Mouse (Mus musculus) ES-E14 (cell line): ENCODE results near the gene Gper1. TPM values are rescaled to one million over a fixed set of nuclear protein-coding genes. Genes with fewer than 3 reads are reported as not detected.

ENCODE experiments used
- DNase-seq: peaks from one replicate; pipeline ENCODE4 v3.0.0-alpha.2; 2013; ENCODE audit warnings: low read depth, low spot score
- H3K27ac ChIP-seq: 2 replicates; pipeline ENCODE4 v1.5.1; 2012; ENCODE audit warnings: low read depth, mild to moderate bottlenecking, low read length, moderate library complexity, mixed read lengths; ENCODE audit not compliant: poor library complexity, insufficient read depth, severe bottlenecking
- H3K36me3 ChIP-seq: 2 replicates; pipeline ENCODE4 v1.6.1; 2012; ENCODE audit warnings: mild to moderate bottlenecking, low read length, moderate library complexity, mixed read lengths; ENCODE audit not compliant: control insufficient read depth, poor library complexity, insufficient read depth, severe bottlenecking
- H3K4me1 ChIP-seq, 2 experiments: fragments of 150-350 bp in 1 of 2; sonication (generic) in 1 of 2; 2 replicates each; pipeline ENCODE4 v1.6.1; 2012; ENCODE audit warnings: low read length in 2 of 2, mild to moderate bottlenecking in 1 of 2, mixed read lengths in 1 of 2; ENCODE audit not compliant: control insufficient read depth in 2 of 2, insufficient read depth in 2 of 2, poor library complexity in 1 of 2
- H3K4me3 ChIP-seq, 2 experiments: fragments of 150-350 bp in 1 of 2; sonication (generic) in 1 of 2; 2 replicates each; pipeline ENCODE4 v1.5.1; 2012; ENCODE audit warnings: low read length in 2 of 2, low read depth in 1 of 2, mild to moderate bottlenecking in 1 of 2, mixed read lengths in 1 of 2; ENCODE audit not compliant: insufficient read depth in 1 of 2, poor library complexity in 1 of 2, severe bottlenecking in 1 of 2
- H3K9ac ChIP-seq: 2 replicates; pipeline ENCODE4 v1.6.1; 2012; ENCODE audit warnings: low read depth, mild to moderate bottlenecking, low read length, mixed read lengths; ENCODE audit not compliant: poor library complexity, insufficient read depth, severe bottlenecking
- H3K9me3 ChIP-seq: fragments of 150-350 bp; sonication (generic); 2 replicates; pipeline ENCODE4 v1.6.1; 2012; ENCODE audit warnings: low read depth, mild to moderate bottlenecking, low read length; ENCODE audit not compliant: control insufficient read depth, insufficient read depth
- CHD2 ChIP-seq: IDR thresholded peaks from 2 replicates; pipeline ENCODE4 v1.6.1; 2014; ENCODE audit warnings: mild to moderate bottlenecking, low read depth, low read length, inconsistent platforms
- HCFC1 ChIP-seq: IDR thresholded peaks from 2 replicates; pipeline ENCODE4 v1.6.1; 2012; ENCODE audit warnings: low read length, inconsistent platforms, borderline replicate concordance; ENCODE audit not compliant: insufficient read depth
- MAFK ChIP-seq: IDR thresholded peaks from 2 replicates; pipeline ENCODE4 v1.6.1; 2014; ENCODE audit warnings: mild to moderate bottlenecking, low read depth, low read length, inconsistent platforms; ENCODE audit not compliant: insufficient read depth
- ZC3H11A ChIP-seq: IDR thresholded peaks from 2 replicates; pipeline ENCODE4 v1.6.1; 2012; ENCODE audit warnings: low read depth, mild to moderate bottlenecking, inconsistent platforms, low read length, borderline replicate concordance
- ZNF384 ChIP-seq: IDR thresholded peaks from 2 replicates; pipeline ENCODE4 v1.6.1; 2012; ENCODE audit warnings: low read depth, low read length, inconsistent platforms
- in situ Hi-C, 2 experiments: fragments of 600-800 bp; cut with MboI; formaldehyde crosslinking; loops; one replicate each; pipeline ENCODE4 v1.15.1; 2025; ENCODE audit warnings: low sequenced_read_pairs in 2 of 2, inconsistent platforms in 1 of 2; ENCODE audit not compliant: unreplicated experiment in 2 of 2
- total RNA-seq: library from RNA; depleted of rRNA; stranded (reverse); fragments of 300-350 nt; gene quantifications from 2 replicates; pipeline ENCODE4 v1.2.3, GENCODE M21; 2012

Gene Gper1
- total RNA-seq, 1 experiment: 0.27 TPM

- in situ Hi-C loops: no loop called here
- H3K9ac ChIP-seq: no peak overlapping the region
- no peak for DNase-seq
- no peaks in the 10 kb centered on the region for H3K9me3 ChIP-seq
- H3K4me3 ChIP-seq: no peak overlapping the region
- no peaks in the 10 kb centered on the region; the same call in 1 of the 2 replicates for H3K36me3 ChIP-seq
- TF ChIP-seq HCFC1: no peak
- TF ChIP-seq ZNF384: no peak
- TF ChIP-seq MAFK: no peak
- no peak for TF ChIP-seq CHD2
- no peak for TF ChIP-seq ZC3H11A
- no peak overlapping the region for H3K27ac ChIP-seq
- H3K4me1 ChIP-seq: peaks cover 0 to 19% of the 10 kb centered on the region in 2 experiments; a peak in 2 of 4 replicates
These were observed 18.2 kb downstream of the Gper1 start for GRCm38 (mm10) chr5:139440926-139441725.

DNA sequence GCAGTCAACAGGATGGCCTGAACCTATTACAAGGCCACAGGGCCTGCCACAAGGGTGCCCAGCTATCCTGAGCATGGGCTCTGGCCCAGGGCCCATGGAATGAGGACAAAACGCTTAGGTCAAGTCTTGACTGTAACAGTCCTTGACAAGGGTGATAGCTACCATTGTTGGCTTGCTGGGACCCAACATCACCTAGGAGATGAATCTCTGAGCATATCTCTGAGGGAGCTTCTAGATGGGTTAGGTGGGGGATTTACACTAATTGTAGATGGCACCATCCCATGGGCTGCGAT lies 18.7 kb downstream of the Gper1 start:
- no peak for DNase-seq
- Histone ChIP-seq H3K9ac (no peak overlapping the region), H3K4me1 (peaks cover 0 to 20% of the 10 kb centered on the region in 2 experiments; a peak in 2 of 4 replicates), H3K9me3 (no peaks in the 10 kb centered on the region), H3K4me3 (no peak overlapping the region), H3K36me3 (no peaks in the 10 kb centered on the region; the same call in 1 of the 2 replicates), H3K27ac (no peak overlapping the region)
- TF ChIP-seq CHD2 (no peak), ZNF384 (no peak), HCFC1 (no peak), ZC3H11A (no peak), MAFK (no peak)
- in situ Hi-C loops: no loop called here

DNA sequence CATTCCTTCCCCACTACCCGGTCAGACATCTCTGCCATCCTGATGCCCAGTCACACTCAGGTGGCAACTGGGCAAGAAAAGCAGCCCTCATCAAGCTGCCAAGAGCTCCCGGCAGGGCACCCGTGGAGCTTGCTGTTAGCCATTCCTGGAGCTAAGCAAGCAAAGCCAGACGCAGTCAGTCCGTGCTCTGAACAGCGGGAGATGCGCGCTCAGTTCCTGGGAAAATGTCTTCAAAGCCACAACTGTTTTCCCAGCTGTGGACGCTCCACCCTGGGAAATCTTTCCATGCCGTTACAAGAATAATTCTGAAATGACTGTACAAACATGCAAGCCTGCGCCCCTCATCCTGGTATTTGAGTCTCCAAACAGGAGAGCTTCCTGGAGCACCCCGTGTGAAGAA lies 19.5 kb downstream of the Gper1 start:
- TF ChIP-seq MAFK (no peak), ZNF384 (no peak), CHD2 (no peak), ZC3H11A (no peak), HCFC1 (no peak)
- DNase-seq: no peak
- Histone ChIP-seq H3K9me3 (no peaks in the 10 kb centered on the region), H3K9ac (no peak overlapping the region), H3K4me3 (no peak overlapping the region), H3K27ac (no peak overlapping the region), H3K36me3 (no peaks in the 10 kb centered on the region; the same call in 1 of the 2 replicates), H3K4me1 (peaks cover 0 to 20% of the 10 kb centered on the region in 2 experiments; a peak in 2 of 4 replicates)
- in situ Hi-C loops: no loop called here

DNA sequence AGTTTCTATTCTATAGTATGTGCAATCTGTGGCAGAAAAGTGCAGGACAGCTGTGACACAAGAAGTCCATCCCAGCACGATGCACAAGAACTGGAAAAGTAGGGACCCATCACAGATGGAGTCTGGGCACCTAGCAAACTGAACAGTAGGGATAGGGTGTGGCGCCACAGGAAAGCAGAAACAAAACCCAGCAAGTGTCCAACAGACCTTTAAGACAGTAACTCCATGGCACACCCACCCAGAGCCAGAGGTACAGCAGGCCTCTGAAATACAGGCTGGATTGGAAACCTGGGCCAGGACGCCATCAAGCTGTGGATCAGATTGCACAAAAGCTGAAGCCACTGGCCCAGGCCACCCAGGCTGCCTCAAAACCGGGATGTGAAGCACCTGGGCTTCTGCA lies 20.0 kb downstream of the Gper1 start:
- Histone ChIP-seq H3K9me3 (no peaks in the 10 kb centered on the region), H3K4me1 (peaks cover 0 to 20% of the 10 kb centered on the region in 2 experiments; a peak in 2 of 4 replicates), H3K9ac (no peak overlapping the region), H3K36me3 (no peaks in the 10 kb centered on the region; the same call in 1 of the 2 replicates), H3K27ac (no peak overlapping the region), H3K4me3 (no peak overlapping the region)
- no peak for DNase-seq
- in situ Hi-C loops: no loop called here
- no peak for TF ChIP-seq ZC3H11A
- no peak for TF ChIP-seq ZNF384
- TF ChIP-seq HCFC1: no peak
- TF ChIP-seq MAFK: no peak
- no peak for TF ChIP-seq CHD2

- TF ChIP-seq HCFC1: no peak
- no peak for TF ChIP-seq ZC3H11A
- no peak for TF ChIP-seq MAFK
- no peak for TF ChIP-seq CHD2
- TF ChIP-seq ZNF384: no peak
- no peak overlapping the region for H3K27ac ChIP-seq
- DNase-seq: no peak
- in situ Hi-C loops: no loop called here
- H3K9me3 ChIP-seq: no peaks in the 10 kb centered on the region
- no peak overlapping the region for H3K4me3 ChIP-seq
- H3K36me3 ChIP-seq: no peaks in the 10 kb centered on the region; the same call in 1 of the 2 replicates
- H3K4me1 ChIP-seq: peaks cover 0 to 20% of the 10 kb centered on the region in 2 experiments; a peak in 2 of 4 replicates
- H3K9ac ChIP-seq: no peak overlapping the region
These were observed 22.3 kb downstream of the Gper1 start for GRCm38 (mm10) chr5:139445258-139445657.
